Mouse (Mus musculus): ENCODE measurements around the gene Gpc5.

Gene Gpc5

DNA sequence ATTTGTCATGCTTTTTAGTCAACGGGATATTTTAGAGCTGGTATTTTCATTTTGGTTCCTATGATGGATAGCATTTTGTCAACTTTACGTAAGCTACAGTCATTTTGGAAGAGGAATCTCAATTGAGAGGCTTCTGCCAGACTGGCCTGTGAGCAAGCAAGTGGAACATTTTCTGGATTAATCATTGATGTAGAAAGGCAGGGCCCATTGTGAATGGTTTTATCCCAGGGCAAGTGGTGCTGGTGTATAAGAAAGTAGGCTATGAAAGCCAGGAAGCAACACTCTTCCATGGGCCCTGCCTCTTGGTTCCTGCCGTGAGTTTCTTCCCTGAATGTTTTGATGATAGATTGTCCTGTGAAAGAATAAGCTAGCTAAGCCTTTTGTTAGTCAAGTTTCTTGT lies 777.1 kb downstream of the Gpc5 start:
- DNase-seq, result no peak

DNA sequence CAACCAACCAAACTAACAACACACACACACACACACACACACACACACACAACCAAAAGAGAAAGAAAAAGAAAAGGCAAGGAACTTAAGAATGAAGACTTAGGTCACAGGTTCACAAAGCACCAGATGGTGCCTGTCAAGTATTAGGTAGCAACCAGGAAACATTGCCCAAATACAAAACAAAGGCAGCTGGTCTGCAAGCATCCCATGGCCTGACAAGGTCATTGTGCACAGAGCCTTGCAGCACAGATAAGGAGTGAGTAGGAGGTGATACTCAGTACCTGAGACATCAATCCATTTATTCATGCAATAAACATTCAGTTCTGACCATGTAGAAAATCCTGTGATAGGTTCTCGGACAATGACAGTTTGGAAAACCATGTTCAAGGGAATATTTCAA lies 884.0 kb downstream of the Gpc5 start:
- DNase-seq, result no peak

DNA sequence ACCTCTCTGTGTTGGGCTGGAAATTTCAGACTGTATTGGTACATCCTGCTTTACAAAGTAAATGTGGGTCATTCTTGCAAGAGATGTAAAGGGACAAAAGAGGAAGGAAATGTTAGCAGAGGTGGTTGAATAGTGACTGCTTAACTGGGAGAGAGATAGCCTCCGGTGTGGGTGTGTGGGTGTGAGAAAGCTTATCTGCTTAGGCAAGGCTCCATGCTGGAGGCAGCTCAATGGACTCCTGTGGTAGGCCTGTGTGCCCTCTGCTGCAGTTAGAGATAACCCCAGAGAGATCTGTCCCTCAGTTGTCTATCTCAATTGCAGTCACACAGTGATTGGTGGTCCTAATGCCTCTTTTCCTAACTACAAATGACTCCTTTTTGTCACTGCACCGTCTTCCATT lies 887.2 kb downstream of the Gpc5 start:
- DNase-seq, result no peak

DNA sequence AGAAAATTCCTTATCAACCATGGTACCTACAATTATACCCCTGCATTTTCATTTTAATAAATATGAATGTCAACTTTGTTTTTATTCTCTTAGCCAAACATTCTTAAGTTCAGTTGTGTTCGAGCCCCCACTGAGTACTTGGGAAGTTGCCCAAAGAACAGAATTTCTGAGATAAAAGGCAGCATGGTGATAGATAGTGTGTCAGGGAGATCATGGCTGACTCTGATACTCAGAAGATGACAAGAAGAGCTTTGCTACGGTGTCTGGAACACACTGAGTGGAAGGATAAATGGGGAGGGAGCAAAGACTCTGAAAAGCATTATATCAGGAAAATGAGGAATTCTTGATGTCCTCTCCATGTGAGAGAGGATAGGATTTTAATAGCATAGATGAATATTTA lies 898.7 kb downstream of the Gpc5 start:
- no peak for DNase-seq

DNA sequence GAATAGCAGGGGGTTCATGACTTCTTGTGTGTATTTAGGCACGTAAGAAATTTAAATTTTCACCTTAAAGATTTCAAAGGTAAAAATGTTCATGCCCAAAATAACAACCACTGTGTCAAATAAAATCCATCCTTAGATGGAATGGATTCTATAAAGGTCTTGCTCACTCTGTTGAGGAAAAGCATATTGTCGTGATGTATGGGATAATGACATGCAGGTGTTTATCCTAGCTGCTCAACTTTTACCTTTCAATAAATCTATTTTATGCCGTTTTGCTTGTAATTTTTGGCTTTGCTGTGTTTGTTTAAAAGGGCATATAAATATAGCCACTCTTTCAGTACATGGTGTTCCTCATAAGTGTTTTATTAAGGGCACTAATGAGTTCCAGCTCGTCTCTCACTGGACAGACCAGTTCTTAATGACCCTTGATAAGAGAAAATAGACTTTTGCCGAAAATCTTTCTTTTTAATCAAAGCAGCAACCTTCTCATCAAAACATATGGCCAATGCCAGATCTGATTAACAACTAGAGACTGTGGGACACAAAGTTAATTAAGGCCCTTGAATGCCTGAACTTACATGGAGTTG lies 901.6 kb downstream of the Gpc5 start:
- no peak for DNase-seq

DNA sequence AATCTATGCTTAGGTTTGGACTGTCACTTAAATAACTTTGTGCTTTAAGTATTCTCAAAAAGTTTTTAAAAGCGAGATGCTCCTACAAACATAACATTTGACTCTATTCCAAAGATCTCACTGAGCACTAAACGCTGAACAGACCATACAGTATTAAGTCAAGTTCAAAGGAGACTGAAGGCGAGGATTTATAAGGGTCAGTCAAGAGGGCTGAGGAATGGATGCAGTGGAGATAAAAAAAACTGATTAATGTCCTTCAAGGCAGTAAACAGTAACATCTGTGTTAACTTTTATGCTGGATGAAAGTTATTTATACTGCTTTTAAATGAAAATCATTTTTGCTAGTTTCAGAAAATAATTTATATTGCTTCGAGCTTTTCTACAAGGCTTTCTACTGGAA lies 906.9 kb downstream of the Gpc5 start:
- no peak for DNase-seq

DNA sequence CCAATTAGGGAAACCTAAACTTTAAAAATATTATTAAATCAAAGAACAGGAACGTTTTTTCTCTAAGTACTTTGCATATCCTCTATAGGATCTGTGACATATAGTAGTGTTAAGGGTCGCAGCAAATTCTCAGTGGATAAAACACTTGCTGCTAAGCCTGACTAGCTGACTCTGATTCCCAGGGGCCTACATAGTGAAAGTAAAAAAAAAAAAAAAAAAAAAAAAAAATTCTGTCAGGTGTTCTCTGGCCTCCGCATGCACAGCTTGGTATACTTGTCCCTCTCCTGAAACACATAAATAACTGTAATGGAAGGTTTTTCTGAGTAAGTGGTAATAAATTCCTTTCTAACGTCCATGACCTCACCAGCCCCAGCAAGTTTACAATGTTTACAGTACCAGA lies 995.0 kb downstream of the Gpc5 start:
- DNase-seq, result no peak

DNA sequence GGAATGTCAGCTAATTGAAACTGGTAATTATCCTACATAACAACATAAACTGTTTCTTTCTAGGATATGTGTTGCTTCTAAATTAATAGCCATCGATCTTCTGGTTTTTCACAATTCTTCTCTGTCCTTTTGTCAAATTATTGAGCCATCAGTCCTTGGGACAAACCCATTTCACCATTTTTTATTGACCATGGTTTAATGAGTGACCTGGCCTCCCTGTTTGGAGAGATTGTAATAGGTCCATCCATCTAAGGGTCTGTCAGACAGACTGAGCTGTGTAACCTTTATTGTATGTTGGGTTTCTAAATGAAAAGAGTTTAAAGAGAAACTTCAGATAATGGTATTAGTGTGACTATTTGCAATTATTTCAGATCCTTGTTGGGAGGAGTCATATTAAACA lies 1035.9 kb downstream of the Gpc5 start:
- no peak for DNase-seq

DNA sequence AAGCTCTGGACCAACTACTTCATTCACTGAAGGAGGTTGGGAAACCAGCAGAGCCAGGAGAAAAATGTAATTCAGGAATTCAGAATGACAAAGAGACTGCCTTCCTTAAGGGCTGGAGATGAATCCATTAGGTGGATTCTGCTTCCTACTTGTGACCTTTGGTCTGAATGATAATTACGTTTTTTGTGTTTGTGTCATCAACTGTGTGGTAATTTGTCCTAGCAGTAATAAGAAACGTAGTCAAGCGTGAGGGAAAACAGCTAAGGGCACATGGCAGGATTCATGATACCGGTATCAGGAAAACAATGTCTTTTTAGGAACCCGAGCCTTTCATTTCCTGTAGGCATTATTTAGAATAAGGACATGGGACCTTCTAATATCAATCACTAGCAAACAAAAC lies 1045.3 kb downstream of the Gpc5 start:
- DNase-seq, result no peak

DNA sequence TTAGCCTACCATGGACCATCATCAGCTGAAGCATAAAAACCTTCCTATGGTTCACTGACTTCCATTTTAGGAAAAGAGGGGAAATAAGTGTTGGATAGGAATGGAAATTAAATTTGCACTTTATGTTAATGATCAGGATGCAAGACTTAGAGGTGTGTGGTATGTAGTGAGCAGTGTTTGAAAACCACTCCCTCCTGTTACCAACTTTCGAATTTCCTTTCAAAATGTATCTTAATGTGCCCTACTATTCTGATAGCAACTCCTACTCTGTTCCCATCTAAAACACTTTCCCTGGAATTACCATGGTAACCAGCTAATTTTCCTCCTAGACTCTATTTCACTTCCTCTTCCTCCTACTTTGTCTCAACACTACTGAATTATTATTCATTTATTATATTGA lies 1045.8 kb downstream of the Gpc5 start:
- no peak for DNase-seq

DNA sequence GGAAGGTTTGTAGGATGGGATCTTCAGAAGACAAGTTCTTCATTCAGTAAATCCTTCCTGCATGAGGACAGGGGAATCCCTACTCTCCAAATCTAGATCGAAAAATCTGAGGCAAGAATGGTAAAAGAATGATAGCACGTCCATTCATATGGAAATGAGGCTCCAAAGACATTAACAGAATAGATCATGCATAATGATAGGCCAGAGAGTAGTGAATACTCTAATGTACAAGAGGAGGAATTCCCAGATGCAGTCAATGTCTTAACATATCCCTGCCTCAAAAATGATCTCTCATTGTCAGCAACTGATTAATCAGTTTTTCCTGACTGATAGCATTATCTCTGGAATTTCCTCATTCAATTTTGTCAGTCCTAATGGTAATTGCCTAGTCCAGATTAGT lies 1070.6 kb downstream of the Gpc5 start:
- DNase-seq, result no peak

DNA sequence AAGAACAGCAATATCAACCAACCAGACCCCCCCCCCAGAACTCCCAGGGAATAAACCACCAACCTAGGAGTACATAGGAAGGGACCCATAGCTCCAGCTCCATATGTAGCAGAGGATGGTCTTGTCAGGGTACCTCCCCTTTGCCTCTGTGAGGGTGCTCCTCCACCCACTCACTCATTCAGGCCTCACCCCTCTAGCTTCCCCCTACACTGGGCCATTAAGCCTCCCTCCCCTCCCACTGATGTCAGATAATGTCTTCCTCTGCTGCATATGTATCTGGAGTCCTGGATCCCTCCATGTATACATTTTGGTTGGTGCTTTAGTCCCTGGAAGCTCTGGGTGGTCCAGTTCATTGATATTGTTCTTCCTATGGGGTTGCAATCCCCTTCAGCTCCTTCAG lies 1075.4 kb downstream of the Gpc5 start:
- DNase-seq, result no peak

DNA sequence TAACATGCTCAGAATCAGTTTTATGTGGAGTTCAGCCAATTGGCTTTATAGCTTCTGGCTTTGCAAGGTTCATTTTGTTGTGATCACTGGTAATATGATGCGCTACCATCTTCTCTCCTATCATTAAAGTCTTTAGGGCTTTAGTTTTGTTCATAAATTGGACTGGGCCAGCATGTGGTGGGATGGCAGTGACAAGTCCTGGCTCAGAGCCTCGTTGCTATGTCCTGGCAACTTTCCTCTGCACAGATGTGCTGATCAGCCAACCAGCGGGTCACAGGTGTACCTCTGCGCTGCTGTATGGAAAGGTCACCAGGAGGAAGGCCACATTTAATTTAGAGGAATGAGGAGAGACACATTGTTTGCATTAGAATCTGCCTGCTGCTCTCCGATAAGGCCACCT lies 1077.1 kb downstream of the Gpc5 start:
- DNase-seq, result no peak

DNA sequence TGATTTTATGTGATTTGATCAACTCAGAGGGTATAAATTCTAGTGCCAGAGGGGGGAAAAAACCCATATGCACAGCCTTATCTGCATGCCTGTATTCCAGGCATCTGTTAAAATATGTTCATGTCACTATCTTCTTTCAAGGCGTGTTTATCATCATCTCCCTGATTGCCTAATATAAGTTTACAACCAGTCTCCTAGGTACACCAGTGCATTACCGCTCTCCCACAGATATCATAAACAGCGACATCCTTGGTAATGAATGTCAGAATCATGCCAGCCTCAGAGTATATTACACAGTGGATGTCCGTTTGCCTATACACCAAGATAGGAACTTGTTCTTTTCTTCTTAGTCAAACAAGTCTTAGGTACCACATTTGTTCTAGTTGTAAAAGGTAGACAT lies 1095.0 kb downstream of the Gpc5 start:
- no peak for DNase-seq

DNA sequence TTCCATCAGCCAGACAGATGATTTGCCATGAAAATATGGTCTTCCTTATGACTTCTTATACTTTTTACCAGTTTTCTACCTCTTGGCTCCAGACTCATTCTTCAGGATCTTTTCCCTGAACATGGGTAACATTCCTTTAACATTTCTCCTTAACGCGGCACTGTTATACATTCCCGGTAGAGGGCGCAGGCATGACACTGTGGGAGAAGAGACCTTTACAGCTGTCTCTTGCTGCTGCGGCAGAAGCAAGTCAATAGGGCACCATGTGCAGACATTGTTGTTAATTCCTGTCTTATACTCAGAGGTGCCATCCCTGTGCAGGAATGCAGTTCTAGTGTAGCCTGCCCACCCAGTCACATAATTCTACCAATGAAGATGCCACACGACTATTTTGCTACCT lies 1115.0 kb downstream of the Gpc5 start:
- no peak for DNase-seq

DNA sequence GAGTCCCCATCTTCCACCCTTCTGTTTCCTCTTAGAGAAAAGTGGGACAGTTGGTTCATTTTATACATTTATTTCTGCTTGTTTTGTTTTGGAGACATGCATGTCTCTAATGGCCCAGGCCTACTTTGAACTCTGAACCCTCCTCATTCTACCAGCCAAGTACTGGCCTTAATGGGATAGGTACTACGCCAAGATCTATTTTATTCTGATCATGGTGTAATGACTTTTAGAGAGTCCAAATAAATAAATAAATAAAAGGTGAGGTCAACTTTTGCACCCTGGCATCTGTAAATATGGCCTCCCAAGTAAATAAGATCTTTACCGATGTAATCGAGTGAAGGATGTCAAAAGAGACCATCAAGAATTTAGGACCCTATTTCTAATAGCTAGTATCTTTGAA lies 1116.6 kb downstream of the Gpc5 start:
- no peak for DNase-seq

DNA sequence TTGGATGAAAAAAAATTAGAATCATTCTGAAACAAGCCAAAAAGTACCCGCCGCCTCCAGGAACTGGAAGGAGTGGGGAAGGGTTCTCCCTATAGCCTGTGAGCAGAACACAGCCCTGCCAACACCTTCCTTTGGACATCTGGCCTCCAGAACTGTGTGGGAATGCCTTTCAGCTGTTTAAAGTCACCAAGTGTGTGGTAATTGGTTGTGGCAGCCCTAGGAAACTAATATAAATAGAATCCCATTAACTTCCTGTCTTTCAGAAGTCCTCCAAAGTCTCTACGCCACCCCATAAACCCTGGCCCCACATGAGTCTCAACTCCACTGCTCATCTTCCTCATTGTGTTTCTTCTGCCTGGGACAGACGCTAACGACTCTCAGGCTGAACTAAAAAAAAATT lies 1117.0 kb downstream of the Gpc5 start:
- DNase-seq, result no peak

DNA sequence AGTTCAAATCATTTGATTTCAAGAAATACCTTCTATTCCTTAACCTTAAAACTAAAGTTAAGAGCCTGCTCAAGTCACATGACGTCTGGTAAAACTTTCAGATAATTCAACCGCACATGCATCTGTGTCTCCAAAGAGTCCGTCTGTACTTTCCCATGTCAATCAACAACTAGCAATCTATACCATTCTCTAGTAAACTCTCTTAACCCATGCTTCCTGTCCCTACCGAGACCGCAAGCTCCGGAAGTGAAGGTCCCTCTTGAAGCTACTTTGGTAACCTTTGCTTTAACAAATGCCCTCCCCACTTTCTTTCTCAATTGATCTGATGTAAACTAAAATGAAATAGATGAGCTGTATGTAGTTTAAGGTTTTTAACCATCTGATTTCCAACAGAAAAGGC lies 1118.3 kb downstream of the Gpc5 start:
- DNase-seq, result no peak

DNA sequence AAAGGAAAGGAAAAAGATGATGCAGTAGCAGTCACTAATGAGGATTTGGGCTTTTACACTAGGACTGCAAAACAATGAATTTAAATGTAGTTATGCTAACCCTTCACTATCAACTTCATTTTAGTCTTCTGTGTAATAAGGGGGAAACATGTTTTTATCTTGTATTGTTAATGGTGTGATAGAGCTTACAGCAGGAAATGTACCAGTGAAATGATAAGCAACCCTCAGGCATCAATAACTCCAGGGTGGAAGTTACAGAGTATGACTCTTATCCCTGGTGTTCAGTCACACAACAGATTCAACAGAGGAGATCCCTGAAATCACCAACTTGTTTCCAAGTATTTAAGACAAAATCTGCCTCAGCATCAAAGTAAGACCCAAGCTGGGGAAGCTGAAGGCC lies 1120.0 kb downstream of the Gpc5 start:
- no peak for DNase-seq

DNA sequence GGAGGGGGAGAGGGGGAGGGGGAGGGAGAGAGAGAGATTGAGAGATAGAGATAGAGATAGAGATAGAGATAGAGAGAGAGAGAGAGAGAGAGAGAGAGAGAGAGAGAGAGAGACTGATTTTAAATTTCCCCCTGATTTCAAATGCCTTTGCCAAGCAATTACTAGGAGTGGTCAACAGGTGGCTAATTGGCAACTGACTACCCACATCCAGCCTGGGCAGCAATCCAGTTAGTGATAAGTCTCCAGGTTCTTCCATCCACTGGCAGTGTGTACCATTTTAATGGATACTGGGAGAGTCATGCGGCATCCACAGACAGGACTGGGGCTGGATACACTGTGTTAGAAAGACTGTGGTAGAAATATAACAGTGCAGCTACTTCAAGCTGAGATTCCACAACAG lies 1166.1 kb downstream of the Gpc5 start:
- no peak for DNase-seq

DNA sequence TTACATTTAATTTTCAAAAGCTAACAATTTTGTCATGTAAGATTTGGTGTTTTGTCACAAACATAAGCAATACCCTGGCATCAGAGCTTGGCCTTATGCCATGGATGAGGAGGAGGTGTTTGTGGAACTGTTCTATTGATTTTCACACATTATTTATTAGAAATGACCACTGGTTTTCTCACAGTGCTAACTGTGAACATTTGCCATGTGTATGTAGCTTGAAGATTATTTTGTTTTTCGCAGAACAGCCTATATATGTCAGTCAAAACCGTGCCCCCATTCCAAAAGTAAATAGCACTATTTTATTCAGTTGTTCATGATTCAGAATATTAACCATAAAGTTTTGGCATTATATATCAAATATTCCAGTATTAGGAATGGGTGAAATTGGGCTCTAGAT lies 1216.5 kb downstream of the Gpc5 start:
- no peak for DNase-seq

DNA sequence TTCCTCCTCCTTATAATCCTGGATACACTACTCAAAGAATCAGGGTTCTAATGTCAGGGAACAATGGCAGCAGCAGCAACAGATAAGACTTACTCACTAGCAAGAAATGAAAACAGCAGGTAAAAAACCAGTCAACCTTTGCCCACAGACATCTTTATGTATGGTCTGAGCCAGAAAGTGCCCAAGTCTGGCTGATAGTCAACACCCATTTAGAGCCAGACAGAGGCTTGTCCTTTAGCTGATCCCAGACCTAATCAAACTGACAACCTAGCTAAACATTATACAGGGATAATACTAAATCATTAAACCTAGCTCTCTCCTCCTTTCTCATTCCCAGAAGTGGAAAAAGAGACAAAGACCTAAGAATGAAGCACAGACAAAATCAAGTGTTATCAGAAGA lies 1225.5 kb downstream of the Gpc5 start:
- DNase-seq, result no peak

DNA sequence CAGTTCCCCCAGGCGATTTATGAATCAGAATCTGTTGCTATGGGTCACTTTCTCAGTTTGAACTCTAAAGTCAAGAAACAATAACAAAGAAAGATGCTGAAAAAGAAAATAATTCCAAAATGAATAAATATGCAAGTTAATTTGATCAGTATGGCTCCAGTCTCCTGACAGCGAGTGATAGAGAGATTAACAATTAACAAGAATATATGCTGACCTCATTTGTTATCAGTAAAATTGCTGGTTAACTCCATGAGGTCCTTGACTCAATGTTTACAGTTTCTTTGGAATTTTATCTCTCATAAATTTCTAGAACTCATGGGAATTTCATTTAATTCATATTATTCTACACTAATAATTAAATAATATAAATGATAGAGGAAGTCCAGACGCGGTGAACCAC lies 1244.2 kb downstream of the Gpc5 start:
- no peak for DNase-seq

DNA sequence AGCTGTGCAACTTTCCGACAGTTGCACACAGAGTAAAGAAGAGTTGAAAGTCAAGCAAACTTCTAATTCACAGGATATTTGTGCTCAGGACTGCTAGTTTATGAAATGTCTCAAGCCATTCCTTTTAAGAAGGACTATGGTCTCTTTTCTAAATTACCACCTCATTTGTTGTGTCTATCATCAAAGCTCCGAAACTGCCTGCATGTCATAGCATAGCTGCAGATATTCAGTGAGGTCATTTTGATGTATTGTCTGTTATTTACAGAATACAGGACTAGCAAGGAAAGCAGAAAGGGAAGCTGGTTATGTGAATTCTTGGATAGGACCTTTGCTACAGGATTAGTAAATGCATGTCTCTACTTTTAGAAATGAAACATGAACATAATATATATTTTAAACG lies 1246.4 kb downstream of the Gpc5 start:
- no peak for DNase-seq

DNA sequence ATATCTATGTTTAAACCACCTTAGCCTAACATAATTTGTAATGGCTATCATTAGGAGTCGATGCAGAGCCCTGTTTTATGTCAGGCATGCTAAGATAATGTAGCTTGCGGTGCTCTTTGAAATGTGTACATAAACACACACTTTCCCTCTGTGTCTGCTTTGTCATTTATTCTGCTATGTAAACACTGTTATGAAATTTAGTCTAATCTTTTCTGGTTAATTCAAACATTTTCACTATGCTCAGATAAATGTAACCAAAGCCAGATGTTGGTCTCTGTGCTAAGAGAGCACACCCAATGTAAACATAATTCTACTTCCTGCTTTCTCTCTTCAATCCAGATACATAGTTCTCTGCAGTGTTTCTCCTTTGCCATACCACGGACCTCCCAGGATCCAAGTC lies 1256.5 kb downstream of the Gpc5 start:
- no peak for DNase-seq

DNA sequence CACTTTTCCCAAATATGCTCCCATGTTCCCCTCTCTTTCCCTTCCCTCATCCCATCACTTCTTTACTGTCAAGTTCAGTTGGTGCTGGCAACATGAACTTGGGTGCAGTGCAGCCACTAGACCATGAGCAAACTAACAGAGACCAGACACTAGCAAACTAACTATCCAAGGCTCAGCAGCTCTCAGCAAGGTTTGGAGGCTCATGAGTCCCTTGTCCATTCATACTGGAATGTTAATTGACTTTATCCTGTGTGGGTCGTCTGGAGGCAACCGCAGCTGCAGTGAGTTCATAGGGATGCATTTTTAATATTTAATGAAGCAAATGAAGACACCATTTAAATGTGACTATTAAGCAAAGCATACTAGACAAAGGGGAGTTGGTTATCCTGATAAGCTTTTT lies 1292.6 kb downstream of the Gpc5 start:
- DNase-seq, result no peak
